In the genomic region with DNA sequence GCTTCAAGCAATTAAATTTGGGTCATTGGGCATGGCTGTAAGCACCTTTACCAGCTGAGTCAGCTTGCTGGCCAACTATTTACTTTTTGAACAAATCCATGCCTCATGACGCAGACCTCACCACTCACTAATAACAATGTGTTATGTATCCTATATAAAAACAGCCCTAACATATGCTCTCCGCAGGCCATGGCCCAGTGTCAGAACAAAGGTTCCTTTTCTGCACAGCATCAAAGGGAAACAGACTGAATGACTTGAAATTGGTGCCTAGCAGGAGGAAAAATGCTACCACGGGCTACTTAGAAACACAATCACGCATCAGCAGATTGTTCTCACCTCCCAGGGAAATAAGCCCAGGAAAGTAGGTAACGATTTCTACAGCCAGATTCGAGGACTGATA, we compare ENCODE assay signal across 31 mouse cellular contexts.
DNase-seq lines count a peak whose midpoint lies in the region; ATAC-seq lines count a peak whose summit lies in the region.
"Had no signal": no experiment of that assay in that cellular context is flagged by ENCODE, and none has a peak within 500 bp of the region (broad histone marks: within the 10 kb centered on the region; RNA-seq: fewer than 3 reads in every experiment).

No protein-coding gene starts in this region.

- no peak overlapping the region for H3K4me2 ChIP-seq in midbrain, embryonic 14.5 days (ENCODE audit: low read length)
- H3K4me2 ChIP-seq: embryonic facial prominence, embryonic 12.5 days; heart, embryonic 11.5 days; hindbrain, embryonic 13.5 days; limb, embryonic 12.5 days; liver, embryonic 15.5 days; lung, embryonic 14.5 days; midbrain, embryonic 11.5 days; neural tube, embryonic 12.5 days had no signal

- no peaks in the 10 kb centered on the region for H3K36me3 ChIP-seq in midbrain, embryonic 14.5 days (ENCODE audit: control insufficient read depth, insufficient read depth, low read length)
- no peaks in the 10 kb centered on the region for H3K36me3 ChIP-seq in midbrain, embryonic 10.5 days
- H3K36me3 ChIP-seq: embryonic facial prominence, embryonic 12.5 days; G1E; hindbrain, embryonic 13.5 days; limb, embryonic 12.5 days; liver, embryonic 15.5 days; neural tube, embryonic 12.5 days had no signal

- no peak for ATAC-seq in midbrain, embryonic 14.5 days (ENCODE audit: low FRiP score, low TSS enrichment)
- ATAC-seq: intestine, embryonic 16.5 days had no signal

- H3K27ac ChIP-seq in midbrain, embryonic 14.5 days (replicated peaks; ENCODE audit: low read depth, low read length): no peak overlapping the region
- no peak overlapping the region for H3K27ac ChIP-seq in midbrain, embryonic 10.5 days (replicated peaks)
- H3K27ac ChIP-seq: embryonic facial prominence, embryonic 12.5 days; hindbrain, embryonic 13.5 days; limb, embryonic 12.5 days; liver, embryonic 15.5 days; neural tube, embryonic 12.5 days; stomach, postnatal 0 days had no signal

- no peak overlapping the region for H3K9ac ChIP-seq in midbrain, embryonic 14.5 days (replicated peaks; ENCODE audit: low read length)
- H3K9ac ChIP-seq: embryonic facial prominence, embryonic 12.5 days; hindbrain, embryonic 13.5 days; limb, embryonic 12.5 days; liver, embryonic 15.5 days; lung, embryonic 14.5 days; neural tube, embryonic 12.5 days had no signal

- H3K9me3 ChIP-seq in midbrain, embryonic 14.5 days (ENCODE audit: control insufficient read depth, low read length): no peaks in the 10 kb centered on the region
- no peaks in the 10 kb centered on the region for H3K9me3 ChIP-seq in midbrain, embryonic 10.5 days (replicated peaks)
- H3K9me3 ChIP-seq: embryonic facial prominence, embryonic 12.5 days; G1E; hindbrain, embryonic 13.5 days; limb, embryonic 12.5 days; liver, embryonic 15.5 days; neural tube, embryonic 12.5 days had no signal

- no peaks in the 10 kb centered on the region for H3K27me3 ChIP-seq in midbrain, embryonic 14.5 days (ENCODE audit: control insufficient read depth, insufficient read depth, low read length)
- peaks cover 29% of the 10 kb centered on the region for H3K27me3 ChIP-seq in midbrain, embryonic 10.5 days (ENCODE audit: low read depth, poor library complexity, severe bottlenecking)
- H3K27me3 ChIP-seq: embryonic facial prominence, embryonic 12.5 days; hindbrain, embryonic 13.5 days; limb, embryonic 12.5 days; liver, embryonic 15.5 days; neural tube, embryonic 12.5 days had no signal

- DNase-seq in cerebellum, adult 11-12 months: peak; percentile 45
- DNase-seq in cerebellum, adult 11 months: no peak
- peak; percentile 1 for DNase-seq in midbrain, embryonic 14.5 days
- no peak for DNase-seq in midbrain, embryonic 10.5 days (ENCODE audit: low spot score)
- DNase-seq in cerebellum, postnatal 14 days: peak; percentile 3 to 18
- DNase-seq in gastrocnemius, postnatal 25 days: no peak
- no peak for DNase-seq in urinary bladder, adult 2 months (ENCODE audit: low spot score)
- DNase-seq in heart, postnatal 4 days: no peak
- DNase-seq: adrenal gland, adult 8-10 months; gastrocnemius, postnatal 36 days; heart, adult 18-20 months; heart, postnatal 36 days; kidney, adult 9 months; kidney, postnatal 10 days; lung, embryonic 14.5 days; lung, postnatal 14 days; right cerebral cortex, adult 18-20 months; right cerebral cortex, postnatal 4 days; thymus, adult 2 months; thymus, postnatal 36 days had no signal

- no peaks in the 10 kb centered on the region for H3K4me1 ChIP-seq in midbrain, embryonic 14.5 days (ENCODE audit: control insufficient read depth, insufficient read depth, low read length)
- H3K4me1 ChIP-seq in midbrain, embryonic 10.5 days: no peaks in the 10 kb centered on the region
- H3K4me1 ChIP-seq: embryonic facial prominence, embryonic 12.5 days; hindbrain, embryonic 13.5 days; limb, embryonic 12.5 days; liver, embryonic 15.5 days; neural tube, embryonic 12.5 days had no signal

- H3K4me3 ChIP-seq in midbrain, embryonic 14.5 days (replicated peaks; ENCODE audit: low read depth, low read length): no peak overlapping the region
- H3K4me3 ChIP-seq in midbrain, embryonic 10.5 days: no peak overlapping the region
- H3K4me3 ChIP-seq: embryonic facial prominence, embryonic 12.5 days; hindbrain, embryonic 13.5 days; limb, embryonic 12.5 days; liver, embryonic 15.5 days; myocyte; neural tube, embryonic 12.5 days had no signal

- 48% methylated on average over 6 of the region's 6 CpGs for WGBS in midbrain, embryonic 14.5 days
- 56% methylated on average over 6 of the region's 6 CpGs for WGBS in midbrain, embryonic 10.5 days

Comparison
In these comparisons a context has a peak if more than half of its experiments do, and no peak if none do; other contexts are left out.
1. DNase-seq: peak in cerebellum, adult 11-12 months (single experiment), midbrain, embryonic 14.5 days (single experiment) and cerebellum, postnatal 14 days (2 of 2); none in cerebellum, adult 11 months (single experiment), midbrain, embryonic 10.5 days (single experiment), gastrocnemius, postnatal 25 days (single experiment), urinary bladder, adult 2 months (single experiment) and heart, postnatal 4 days (single experiment).